Mouse (Mus musculus): ENCODE results near the gene Mink1. TPM values are rescaled to one million over a fixed set of nuclear protein-coding genes. Genes with fewer than 3 reads are reported as not detected.
"Not testable (repeated sequence)": the region's sequence is repeated elsewhere in the genome, so short reads cannot be mapped to it uniquely, and the experiment has no call there.

Mink1 gene
- polyA plus RNA-seq (2014; fragmentation: Nextera tagmentation; extraction: Ambion mirVana) = 18.5 and 20.4 TPM in 2 replicates

DNA sequence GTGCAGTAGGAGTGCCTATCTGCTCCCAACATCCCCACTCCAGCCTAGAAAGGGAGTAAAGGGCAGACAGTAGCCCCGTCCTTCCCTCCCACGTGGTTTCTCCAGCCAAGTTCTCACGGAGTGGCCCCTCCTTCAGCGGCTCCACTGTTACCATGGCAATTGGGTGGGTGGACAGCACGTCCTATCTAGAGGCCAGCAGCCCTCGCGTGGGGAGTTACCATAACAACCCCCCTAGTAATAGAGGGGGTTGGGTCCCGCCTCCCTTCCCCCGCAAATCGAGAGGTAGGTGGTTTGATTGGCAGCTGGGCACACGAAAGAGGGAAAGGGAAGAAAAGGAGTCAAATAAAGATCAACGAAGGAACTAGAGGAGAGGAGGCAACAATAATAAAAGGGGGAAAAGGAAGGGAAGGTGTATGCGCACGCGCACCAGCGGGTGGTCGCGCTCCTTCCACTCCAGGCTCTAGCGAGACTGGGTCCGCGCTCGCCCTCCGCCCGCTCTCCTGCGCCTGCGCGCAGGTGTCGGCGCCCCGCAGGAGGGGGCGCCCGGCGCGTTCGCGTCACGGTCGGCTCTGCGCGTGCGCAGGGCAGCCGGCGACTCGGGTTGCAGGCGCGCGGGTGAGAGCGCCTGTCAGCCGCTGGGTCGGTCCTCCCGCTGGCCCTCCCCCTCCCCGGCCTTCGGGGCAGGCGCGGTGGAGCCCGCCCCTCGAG is at the start of gene Mink1:
Gene Mink1 (plus strand): TSS at position 595 of the 708 bp plus-strand sequence.
- H3K36me3 ChIP-seq (ENCODE audit: control insufficient read depth, insufficient read depth, low read length) = no peaks in the 10 kb centered on the region
- DNase-seq (peak; percentile 98), ATAC-seq (ENCODE audit: low FRiP score, low TSS enrichment) (peak; percentile 93)
- peak within 1 kb of the TSS; percentile 88 for H3K4me2 ChIP-seq (ENCODE audit: low read length)
- WGBS = under 1% methylated on average over 46 of the region's 57 CpGs
- H3K9me3 ChIP-seq (ENCODE audit: control insufficient read depth, low read length) = no peaks in the 10 kb centered on the region
- no peaks in the 10 kb centered on the region for H3K27me3 ChIP-seq (ENCODE audit: control insufficient read depth, insufficient read depth, low read length)
- H3K9ac ChIP-seq (replicated peaks; ENCODE audit: low read length) = peak within 1 kb of the TSS; percentile 88
- H3K27ac ChIP-seq (replicated peaks; ENCODE audit: low read depth, low read length) = peak within 1 kb of the TSS; percentile 84
- H3K4me3 ChIP-seq (replicated peaks; ENCODE audit: low read depth, low read length) = peak within 1 kb of the TSS; percentile 89
- H3K4me1 ChIP-seq (ENCODE audit: control insufficient read depth, insufficient read depth, low read length) = peaks cover 26% of the 10 kb centered on the region

GRCm38 (mm10) chr11:70513520-70513919 is 49.2 kb upstream of the Mink1 start:
- no peak overlapping the region for H3K27ac ChIP-seq (replicated peaks; ENCODE audit: low read depth, low read length)

GRCm38 (mm10) chr11:70514288-70514687 is 48.4 kb upstream of the Mink1 start, which contains the start of gene Vmo1:
TSS of gene Vmo1 (minus strand) at chr11:70514616.
- no peaks in the 10 kb centered on the region for H3K36me3 ChIP-seq (ENCODE audit: control insufficient read depth, insufficient read depth, low read length)
- H3K27ac ChIP-seq (replicated peaks; ENCODE audit: low read depth, low read length) = no peak within 1 kb of the TSS
- no peak within 1 kb of the TSS for H3K4me2 ChIP-seq (ENCODE audit: low read length)
- H3K27me3 ChIP-seq (ENCODE audit: control insufficient read depth, insufficient read depth, low read length) = no peaks in the 10 kb centered on the region
- peaks cover 6% of the 10 kb centered on the region; the same call in 1 of the 2 replicates for H3K4me1 ChIP-seq (ENCODE audit: control insufficient read depth, insufficient read depth, low read length)
- ATAC-seq (ENCODE audit: low FRiP score, low TSS enrichment) (no peak), DNase-seq (no peak)
- no peak within 1 kb of the TSS for H3K4me3 ChIP-seq (replicated peaks; ENCODE audit: low read depth, low read length)
- H3K9ac ChIP-seq (replicated peaks; ENCODE audit: low read length) = no peak within 1 kb of the TSS
- H3K9me3 ChIP-seq (ENCODE audit: control insufficient read depth, low read length) = no peaks in the 10 kb centered on the region
- 90% methylated on average over 7 of the region's 7 CpGs for WGBS

More at GRCm38 (mm10) chr11:70513520-70513919, 49.2 kb upstream of the Mink1 start:
- ATAC-seq (ENCODE audit: low FRiP score, low TSS enrichment) (no peak), DNase-seq (no peak)
- peaks cover 6% of the 10 kb centered on the region; the same call in 1 of the 2 replicates for H3K4me1 ChIP-seq (ENCODE audit: control insufficient read depth, insufficient read depth, low read length)
- WGBS = 48% methylated on average over 11 of the region's 11 CpGs
- H3K36me3 ChIP-seq (ENCODE audit: control insufficient read depth, insufficient read depth, low read length) = no peaks in the 10 kb centered on the region
- H3K9ac ChIP-seq (replicated peaks; ENCODE audit: low read length) = no peak overlapping the region
- no peaks in the 10 kb centered on the region for H3K27me3 ChIP-seq (ENCODE audit: control insufficient read depth, insufficient read depth, low read length)
- no peaks in the 10 kb centered on the region for H3K9me3 ChIP-seq (ENCODE audit: control insufficient read depth, low read length)
- no peak overlapping the region for H3K4me2 ChIP-seq (ENCODE audit: low read length)
- H3K4me3 ChIP-seq (replicated peaks; ENCODE audit: low read depth, low read length) = no peak overlapping the region

DNA sequence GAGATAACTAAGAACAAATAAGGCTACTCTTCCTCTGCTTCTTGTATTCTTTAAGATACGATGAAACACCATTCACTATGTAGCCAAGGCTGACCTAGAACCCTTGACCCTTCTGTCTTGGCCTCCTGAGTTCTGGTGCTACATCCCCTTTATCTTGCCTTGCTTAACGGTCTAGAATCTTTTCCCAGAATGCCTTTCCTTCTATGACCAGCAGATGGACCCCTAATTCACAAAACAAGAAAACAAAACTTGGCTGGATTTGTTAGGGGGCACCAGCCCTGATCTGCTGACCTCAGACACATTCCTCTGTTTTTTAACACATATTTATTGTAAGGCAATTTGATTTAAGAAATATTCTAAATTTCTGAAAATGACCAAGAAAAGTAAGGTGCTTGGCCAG is 46.3 kb upstream of the Mink1 start:
- 27% methylated on average over 2 of the region's 2 CpGs for WGBS
- DNase-seq (peak; percentile 78), ATAC-seq (ENCODE audit: low FRiP score, low TSS enrichment) (no peak)
- no peak overlapping the region for H3K4me2 ChIP-seq (ENCODE audit: low read length)
- no peak overlapping the region for H3K4me3 ChIP-seq (replicated peaks; ENCODE audit: low read depth, low read length)
- no peaks in the 10 kb centered on the region for H3K9me3 ChIP-seq (ENCODE audit: control insufficient read depth, low read length)
- no peaks in the 10 kb centered on the region for H3K27me3 ChIP-seq (ENCODE audit: control insufficient read depth, insufficient read depth, low read length)
- no peak overlapping the region for H3K9ac ChIP-seq (replicated peaks; ENCODE audit: low read length)
- no peaks in the 10 kb centered on the region for H3K4me1 ChIP-seq (ENCODE audit: control insufficient read depth, insufficient read depth, low read length)
- no peak overlapping the region for H3K27ac ChIP-seq (replicated peaks; ENCODE audit: low read depth, low read length)
- no peaks in the 10 kb centered on the region for H3K36me3 ChIP-seq (ENCODE audit: control insufficient read depth, insufficient read depth, low read length)

GRCm38 (mm10) chr11:70518436-70518835 is 44.2 kb upstream of the Mink1 start:
- 72% methylated on average over 1 of the region's 1 CpGs for WGBS
- Histone ChIP-seq H3K4me1 (ENCODE audit: control insufficient read depth, insufficient read depth, low read length) (no peaks in the 10 kb centered on the region), H3K9ac (replicated peaks; ENCODE audit: low read length) (no peak overlapping the region)

DNA sequence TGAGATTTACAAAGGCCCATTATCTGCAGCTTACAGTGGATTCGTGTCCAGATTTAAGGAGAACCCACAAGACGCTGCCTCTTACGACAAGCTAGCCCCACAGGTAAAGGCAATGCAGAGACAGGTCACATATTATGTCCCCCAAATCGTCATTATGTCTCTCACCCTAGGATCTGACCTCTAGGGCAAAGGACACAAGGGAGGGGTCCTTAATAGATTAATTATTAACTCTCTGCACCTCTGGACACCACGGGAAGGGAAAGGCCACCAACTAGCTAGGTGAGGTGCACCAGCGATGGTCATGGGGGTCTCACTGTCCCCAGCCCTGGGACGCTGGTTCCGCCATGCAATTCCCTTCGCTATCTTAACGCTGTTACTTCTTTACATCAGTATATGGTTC is 43.8 kb upstream of the Mink1 start, which contains the start of gene Gltpd2:
Gene Gltpd2 (plus strand): TSS at position 274 of the 400 bp plus-strand sequence.
- WGBS = 85% methylated on average over 10 of the region's 10 CpGs
- no peaks in the 10 kb centered on the region for H3K4me1 ChIP-seq (ENCODE audit: control insufficient read depth, insufficient read depth, low read length)
- peak within 1 kb of the TSS; percentile 20 for H3K4me3 ChIP-seq (replicated peaks; ENCODE audit: low read depth, low read length)
- ATAC-seq (ENCODE audit: low FRiP score, low TSS enrichment) (no peak), DNase-seq (no peak)
- H3K36me3 ChIP-seq (ENCODE audit: control insufficient read depth, insufficient read depth, low read length) = no peaks in the 10 kb centered on the region
- H3K9ac ChIP-seq (replicated peaks; ENCODE audit: low read length) = peak within 1 kb of the TSS; percentile 43; the same call in 1 of the 2 replicates
- no peaks in the 10 kb centered on the region for H3K9me3 ChIP-seq (ENCODE audit: control insufficient read depth, low read length)
- no peak within 1 kb of the TSS for H3K27ac ChIP-seq (replicated peaks; ENCODE audit: low read depth, low read length)
- no peaks in the 10 kb centered on the region for H3K27me3 ChIP-seq (ENCODE audit: control insufficient read depth, insufficient read depth, low read length)
- H3K4me2 ChIP-seq (ENCODE audit: low read length) = peak within 1 kb of the TSS; percentile 46

More at GRCm38 (mm10) chr11:70518436-70518835, 44.2 kb upstream of the Mink1 start:
- Histone ChIP-seq H3K27me3 (ENCODE audit: control insufficient read depth, insufficient read depth, low read length) (no peaks in the 10 kb centered on the region), H3K36me3 (ENCODE audit: control insufficient read depth, insufficient read depth, low read length) (no peaks in the 10 kb centered on the region), H3K4me3 (replicated peaks; ENCODE audit: low read depth, low read length) (no peak overlapping the region), H3K4me2 (ENCODE audit: low read length) (no peak overlapping the region), H3K27ac (replicated peaks; ENCODE audit: low read depth, low read length) (no peak overlapping the region), H3K9me3 (ENCODE audit: control insufficient read depth, low read length) (no peaks in the 10 kb centered on the region)
- no peak for ATAC-seq (ENCODE audit: low FRiP score, low TSS enrichment)
- no peak for DNase-seq

DNA sequence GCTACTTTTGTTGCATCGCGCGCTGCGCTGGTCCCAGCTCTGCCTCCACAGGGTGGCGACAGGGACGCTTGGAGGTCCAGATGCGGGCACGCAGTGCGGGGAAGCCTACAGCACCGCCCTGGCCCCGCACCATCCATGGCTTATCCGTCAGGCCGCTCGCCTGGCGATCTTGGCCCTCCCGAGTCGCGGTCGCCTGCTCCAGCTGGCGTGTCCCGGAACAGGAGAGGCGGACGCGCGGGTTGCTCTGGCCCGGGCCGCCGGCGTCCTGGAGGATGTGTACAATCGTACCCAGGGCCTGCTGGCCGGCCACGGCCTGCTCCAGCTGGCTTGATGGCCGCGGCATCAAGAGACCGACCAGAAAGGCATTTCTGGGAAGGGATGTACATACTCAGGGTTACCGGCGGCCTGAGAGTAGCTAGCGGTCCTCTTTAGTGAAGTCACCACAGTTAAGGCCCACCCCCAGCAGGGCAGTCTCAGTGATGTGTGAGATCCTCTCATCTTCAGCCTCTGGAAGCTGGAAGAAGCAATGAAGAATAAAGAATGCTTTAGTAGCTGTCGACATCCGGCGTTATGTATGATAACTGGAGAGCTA is 42.4 kb upstream of the Mink1 start:
- Histone ChIP-seq H3K36me3 (ENCODE audit: control insufficient read depth, insufficient read depth, low read length) (no peaks in the 10 kb centered on the region), H3K27ac (replicated peaks; ENCODE audit: low read depth, low read length) (0 out of 2 replicates have a peak overlapping the region, but pooled peaks have one; percentile 45), H3K4me1 (ENCODE audit: control insufficient read depth, insufficient read depth, low read length) (no peaks in the 10 kb centered on the region), H3K9me3 (ENCODE audit: control insufficient read depth, low read length) (no peaks in the 10 kb centered on the region), H3K9ac (replicated peaks; ENCODE audit: low read length) (peak overlapping the region; percentile 43; the same call in 1 of the 2 replicates), H3K27me3 (ENCODE audit: control insufficient read depth, insufficient read depth, low read length) (no peaks in the 10 kb centered on the region), H3K4me2 (ENCODE audit: low read length) (peak overlapping the region; percentile 46), H3K4me3 (replicated peaks; ENCODE audit: low read depth, low read length) (peak overlapping the region; percentile 20)
- peak; percentile 61 for DNase-seq
- no peak for ATAC-seq (ENCODE audit: low FRiP score, low TSS enrichment)
- WGBS = 12% methylated on average over 41 of the region's 41 CpGs

- not testable (repeated sequence) for H3K4me2 ChIP-seq (ENCODE audit: low read length); ATAC-seq (ENCODE audit: low FRiP score, low TSS enrichment); H3K4me1 ChIP-seq (ENCODE audit: control insufficient read depth, insufficient read depth, low read length); H3K27me3 ChIP-seq (ENCODE audit: control insufficient read depth, insufficient read depth, low read length); H3K9ac ChIP-seq (replicated peaks; ENCODE audit: low read length); H3K4me3 ChIP-seq (replicated peaks; ENCODE audit: low read depth, low read length); H3K27ac ChIP-seq (replicated peaks; ENCODE audit: low read depth, low read length); H3K9me3 ChIP-seq (ENCODE audit: control insufficient read depth, low read length)
- H3K36me3 ChIP-seq (ENCODE audit: control insufficient read depth, insufficient read depth, low read length) = peaks cover 21% of the 10 kb centered on the region
- peak; percentile 11 for DNase-seq
- 92% methylated on average over 8 of the region's 8 CpGs for whole genome bisulfite sequencing
Measured at GRCm38 (mm10) chr11:70523306-70523989, 39.2 kb upstream of the Mink1 start.
